Mouse (Mus musculus) brown adipose tissue, adult 24 weeks (tissue): ENCODE measurements around the gene Zfp825. TPM values are rescaled to one million over a fixed set of nuclear protein-coding genes. Genes with fewer than 3 reads are reported as not detected.
"Not testable (repeated sequence)": the region's sequence is repeated elsewhere in the genome, so short reads cannot be mapped to it uniquely, and the experiment has no call there.

Experiments used
- H3K27ac ChIP-seq: fragments of 200-500 bp; replicated peaks from 2 replicates; pipeline ENCODE4 v1.5.1; 2012; ENCODE audit warnings: low read depth, mild to moderate bottlenecking, low read length
- H3K4me1 ChIP-seq: fragments of 200-500 bp; 2 replicates; pipeline ENCODE4 v1.6.1; 2012; ENCODE audit warnings: low read length, mixed read lengths; ENCODE audit not compliant: control insufficient read depth, insufficient read depth, insufficient read length
- H3K4me3 ChIP-seq: fragments of 200-500 bp; 2 replicates; pipeline ENCODE4 v1.5.1; 2012; ENCODE audit warnings: low read depth, mild to moderate bottlenecking, low read length, moderate library complexity; ENCODE audit not compliant: insufficient read depth
- polyA plus RNA-seq: library from polyadenylated mRNA; stranded (reverse); fragments of >200 nt; gene quantifications from 2 replicates; pipeline ENCODE4 v1.2.4, GENCODE M21; 2012; ENCODE audit not compliant: missing spikeins, insufficient read depth, insufficient read length

Gene Zfp825
- polyA plus RNA-seq, 1 experiment = 5.4 TPM

DNA sequence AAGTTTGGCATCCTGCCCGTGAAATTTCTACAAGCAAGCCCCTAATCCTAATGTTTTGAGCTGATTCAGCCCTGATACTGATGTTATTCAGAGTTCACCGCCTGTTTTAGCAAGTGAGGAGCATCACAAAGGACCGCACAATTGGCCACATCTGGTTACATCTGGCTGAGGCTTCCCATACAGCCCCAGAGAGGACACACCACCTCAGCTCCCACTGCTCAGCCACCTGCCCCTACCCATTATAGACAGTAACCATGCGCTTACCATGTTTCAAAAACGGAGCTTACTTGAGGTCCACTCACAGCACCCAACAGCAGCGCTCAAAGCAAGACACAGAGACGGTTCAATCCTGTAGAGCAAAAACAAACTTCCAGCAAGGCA is 31.5 kb downstream of the Zfp825 start:
- H3K27ac ChIP-seq = peak overlapping the region; percentile 59; the same call in 1 of the 2 replicates

DNA sequence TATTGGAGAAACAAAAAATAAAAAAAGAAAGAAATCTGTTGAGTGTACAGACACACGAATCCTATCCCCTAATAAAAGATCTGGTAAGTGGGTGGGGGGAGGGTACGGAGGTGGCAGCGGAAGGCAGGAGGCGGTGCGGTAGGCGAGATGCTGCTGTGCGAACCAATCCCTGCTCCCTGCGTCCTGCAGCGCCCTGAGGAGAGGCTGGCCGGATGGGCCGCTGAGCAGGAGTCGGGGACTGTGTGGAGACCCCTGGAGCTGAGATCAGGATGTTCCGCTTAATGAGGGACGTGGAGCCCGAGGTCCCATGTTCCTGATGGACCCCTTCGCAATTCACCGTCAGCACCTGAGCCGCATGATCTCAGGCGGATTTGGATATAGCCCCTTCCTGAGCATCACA is 53.9 kb downstream of the Zfp825 start:
- no peak overlapping the region for H3K27ac ChIP-seq
- no peaks in the 10 kb centered on the region for H3K4me1 ChIP-seq
- no peak overlapping the region for H3K4me3 ChIP-seq

More for the DNA sequence above, 31.5 kb downstream of the Zfp825 start:
- not testable (repeated sequence) for H3K4me1 ChIP-seq
- H3K4me3 ChIP-seq = peak overlapping the region; percentile 77

Other genes with a start within 250 kb of the Zfp825 start
- gene Ahrr, start 201.7 kb downstream of the Zfp825 start, polyA plus RNA-seq = not detected in 2 replicates
- 98.6 and 99.7 TPM in 2 replicates for gene Pdcd6, start 176.4 kb downstream of the Zfp825 start, polyA plus RNA-seq
- gene Sdha, start 143.7 kb downstream of the Zfp825 start, polyA plus RNA-seq = 1,578 and 1,653 TPM in 2 replicates
- gene Ccdc127, start 143.7 kb downstream of the Zfp825 start, polyA plus RNA-seq = 36.3 and 51.4 TPM in 2 replicates
- 2.3 and 3.4 TPM in 2 replicates for gene Lrrc14b, start 130.0 kb downstream of the Zfp825 start, polyA plus RNA-seq
- 4.0 and 4.8 TPM in 2 replicates for gene Zfp72, start 103.2 kb downstream of the Zfp825 start, polyA plus RNA-seq
- 175 and 212 TPM in 2 replicates for gene Ftl1-ps1, start 94.3 kb downstream of the Zfp825 start, polyA plus RNA-seq
- gene Erap1, start 145.6 kb upstream of the Zfp825 start, polyA plus RNA-seq = 26.1 and 40.0 TPM in 2 replicates